Mouse (Mus musculus) liver, embryonic 11.5 days (tissue): ENCODE data around the gene Hoxa6. TPM values are rescaled to one million over a fixed set of nuclear protein-coding genes. Genes with fewer than 3 reads are reported as not detected.
A peak's percentile ranks its signal among the peaks of the same experiment; 100 is the strongest.

Experiments used
- ATAC-seq: fragments of 200-750 bp; cut with Nextera tagmentation; replicated peaks from 2 replicates; pipeline ENCODE4 v1.8.0; 2017; ENCODE audit warnings: moderate number of reproducible peaks, mild to moderate bottlenecking, moderate TSS enrichment, moderate library complexity; ENCODE audit not compliant: low FRiP score
- DNase-seq: peaks from one replicate; pipeline ENCODE4 v3.0.0-alpha.2; 2017; ENCODE audit warnings: low spot score
- H3K27ac ChIP-seq: fragments of 300-500 bp; sonication (generic); 2 replicates; pipeline ENCODE4 v1.5.1; 2014; ENCODE audit warnings: mild to moderate bottlenecking, low read depth, low read length, control low read depth
- H3K27me3 ChIP-seq: fragments of 300-500 bp; sonication (generic); replicated peaks from 2 replicates; pipeline ENCODE4 v1.6.1; 2014; ENCODE audit warnings: low read length, mixed read lengths; ENCODE audit not compliant: control insufficient read depth, insufficient read depth
- H3K36me3 ChIP-seq: fragments of 300-500 bp; sonication (generic); 2 replicates; pipeline ENCODE4 v1.6.1; 2014; ENCODE audit warnings: mild to moderate bottlenecking, low read length, moderate library complexity, mixed read lengths; ENCODE audit not compliant: control insufficient read depth, insufficient read depth
- H3K4me1 ChIP-seq: fragments of 300-500 bp; sonication (generic); replicated peaks from 2 replicates; pipeline ENCODE4 v1.6.1; 2014; ENCODE audit warnings: low read length, mixed read lengths; ENCODE audit not compliant: control insufficient read depth, insufficient read depth
- H3K4me2 ChIP-seq: fragments of 300-500 bp; sonication (generic); 2 replicates; pipeline ENCODE4 v1.6.1; 2014; ENCODE audit warnings: mild to moderate bottlenecking, control low read depth, moderate library complexity
- H3K4me3 ChIP-seq: fragments of 300-500 bp; sonication (generic); 2 replicates; pipeline ENCODE4 v1.5.1; 2014; ENCODE audit warnings: low read depth, low read length, control low read depth
- H3K9ac ChIP-seq: fragments of 300-500 bp; sonication (generic); 2 replicates; pipeline ENCODE4 v1.6.1; 2014; ENCODE audit warnings: low read depth, low read length, control low read depth
- H3K9me3 ChIP-seq: fragments of 300-500 bp; sonication (generic); 2 replicates; pipeline ENCODE4 v1.6.1; 2016; ENCODE audit warnings: low read length, inconsistent platforms, mixed read lengths; ENCODE audit not compliant: control insufficient read depth
- WGBS: fragments of 180-500 bp; shearing (Covaris S2); extraction: QIAGEN DNeasy Blood & Tissue Kit; methylation state at CpG from one replicate; pipeline ENCODE4 v1.1.7; 2014; 5-methylcytosine and 5-hydroxymethylcytosine counted together
- microRNA counts: library from miRNA; unstranded; fragments of <30 nt; microRNA quantifications from one replicate; lab custom pipeline; 2015
- microRNA-seq: library from miRNA; unstranded; fragments of <30 nt; microRNA quantifications from one replicate; pipeline ENCODE4, GENCODE M21; 2017; ENCODE audit warnings: borderline number of aligned reads
- polyA plus RNA-seq: library from polyadenylated mRNA; unstranded; fragments of >200 nt; fragmentation: Nextera tagmentation; extraction: Ambion mirVana; gene quantifications from 2 replicates; pipeline ENCODE4 v1.2.1, GENCODE M21; 2014

The Hoxa6 gene
- polyA plus RNA-seq, 1 experiment from 2014 or later, result 0.45 TPM

DNA sequence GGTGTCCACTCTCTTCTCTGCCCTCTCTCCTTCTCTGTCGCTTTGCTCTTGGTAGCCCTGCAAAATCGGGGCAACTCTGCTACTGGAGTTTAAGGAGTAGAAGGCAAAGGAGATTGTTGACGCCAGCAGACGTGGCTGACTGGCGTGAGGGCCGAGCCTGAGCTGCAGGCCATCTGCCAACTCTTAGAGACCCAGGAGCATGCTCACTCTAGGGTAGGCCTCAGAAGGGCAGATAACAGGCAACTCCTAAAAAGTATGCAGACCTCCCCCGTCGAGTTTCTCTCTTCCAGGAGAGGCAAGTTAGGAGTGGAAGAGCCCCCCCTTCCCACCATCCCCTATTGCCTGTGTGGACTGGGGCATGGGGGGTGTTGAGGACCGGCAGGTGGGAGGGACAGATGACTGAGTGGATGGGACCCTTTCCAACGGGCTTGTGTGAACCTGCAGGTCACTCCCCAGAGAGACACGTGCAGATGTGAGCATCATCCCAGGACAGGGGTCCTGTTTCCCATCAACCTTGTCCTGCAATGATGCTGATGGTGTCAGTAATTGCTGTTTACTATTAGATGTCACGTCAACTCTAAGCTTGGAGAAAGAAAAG is 49.3 kb downstream of the Hoxa6 start:
- Histone ChIP-seq H3K36me3 (no peaks in the 10 kb centered on the region), H3K9ac (peak overlapping the region; percentile 55), H3K9me3 (no peaks in the 10 kb centered on the region), H3K27me3 (peaks cover 97% of the 10 kb centered on the region), H3K4me1 (no peaks in the 10 kb centered on the region), H3K4me3 (peak overlapping the region; percentile 66), H3K4me2 (peak overlapping the region; percentile 83), H3K27ac (peak overlapping the region; percentile 84)
- DNase-seq (peak; percentile 55), ATAC-seq (no peak)
- WGBS, result 13% methylated on average over 12 of the region's 12 CpGs

DNA sequence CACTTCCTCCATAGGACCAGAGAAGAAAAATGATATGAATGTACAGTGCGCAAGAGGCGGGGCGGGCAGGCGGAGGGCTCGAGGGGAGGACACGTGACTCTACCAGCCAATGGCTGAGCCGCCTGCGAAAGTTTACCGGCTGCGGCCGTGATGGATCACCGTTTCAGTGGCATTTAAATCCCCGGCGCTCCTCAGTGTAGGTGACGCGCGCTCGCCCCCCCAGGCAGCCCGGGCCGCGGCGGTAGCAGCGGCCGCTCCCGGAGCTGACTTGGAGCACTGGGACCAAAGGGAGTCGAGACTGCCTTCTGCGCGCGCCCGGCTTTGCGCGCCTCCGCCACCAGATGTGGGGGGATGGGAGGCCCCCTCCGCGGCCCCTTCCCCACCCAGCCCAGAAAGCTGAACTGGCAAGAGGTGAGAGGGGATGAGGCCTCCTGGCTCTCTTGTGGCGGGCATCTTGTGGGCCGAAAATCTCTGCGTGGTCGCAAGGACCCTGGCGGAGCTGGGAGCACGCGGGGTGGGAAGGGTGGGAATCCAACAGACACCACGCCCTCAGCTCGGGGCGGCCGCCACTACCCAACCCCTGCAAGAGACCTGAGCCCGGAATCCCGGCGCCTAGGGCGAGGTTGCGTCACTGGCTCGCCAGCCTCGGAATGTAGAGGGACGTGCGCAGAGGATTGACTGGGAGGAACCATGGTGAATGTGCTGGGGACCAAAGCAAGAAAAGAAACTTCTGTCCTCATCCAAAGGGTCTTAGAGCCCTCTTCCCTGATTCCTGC is 50.1 kb downstream of the Hoxa6 start, which contains the start of gene Hoxa1:
TSS of gene Hoxa1 (minus strand) at position 42 of the 776 bp plus-strand sequence.
- WGBS, result 1% methylated on average over 55 of the region's 55 CpGs
- DNase-seq, result peak; percentile 78
- Histone ChIP-seq H3K9ac (peak within 1 kb of the TSS; percentile 55), H3K27ac (peak within 1 kb of the TSS; percentile 84), H3K27me3 (peaks cover 97% of the 10 kb centered on the region), H3K4me1 (no peaks in the 10 kb centered on the region), H3K4me2 (peak within 1 kb of the TSS; percentile 83), H3K36me3 (no peaks in the 10 kb centered on the region), H3K4me3 (peak within 1 kb of the TSS; percentile 66), H3K9me3 (no peaks in the 10 kb centered on the region)
- peak; percentile 73 for ATAC-seq

DNA sequence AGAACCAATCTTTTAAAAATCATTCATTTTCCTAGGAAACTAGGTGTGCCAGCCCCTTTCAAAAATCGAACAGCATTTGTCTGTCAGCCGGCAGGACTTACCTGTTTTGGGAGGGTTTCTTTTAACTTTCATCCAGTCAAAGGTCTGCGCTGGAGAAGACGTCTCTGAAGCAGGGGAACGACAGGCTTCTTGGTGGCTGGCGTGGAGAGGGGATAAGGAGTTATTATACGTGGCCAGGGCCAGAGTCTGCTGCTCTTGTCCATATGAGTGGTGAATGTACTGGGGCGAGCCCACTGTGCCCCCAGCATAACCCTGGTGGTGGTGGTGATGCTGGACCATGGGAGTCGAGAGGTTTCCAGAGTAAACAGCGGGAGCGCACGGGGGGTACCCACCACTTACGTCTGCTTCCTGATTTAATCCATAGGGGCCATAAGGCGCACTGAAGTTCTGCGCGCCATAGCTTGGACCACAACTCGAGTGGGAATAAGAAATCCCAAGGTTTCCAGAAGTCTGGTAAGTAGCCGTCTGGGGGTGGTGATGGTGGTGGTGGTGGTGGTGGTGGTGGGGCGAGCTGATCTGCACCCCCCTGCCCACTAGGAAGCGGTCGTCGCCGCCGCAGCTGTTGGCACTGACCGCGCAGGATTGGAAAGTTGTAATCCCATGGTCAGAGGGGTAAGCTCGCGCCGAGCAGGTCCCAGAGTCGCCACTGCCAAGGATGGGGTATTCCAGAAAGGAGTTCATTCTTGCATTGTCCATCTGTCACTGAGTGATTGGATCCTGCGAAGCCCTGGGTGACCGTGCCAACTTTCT is 50.9 kb downstream of the Hoxa6 start:
- ATAC-seq (no peak; the same call in 1 of the 2 replicates), DNase-seq (no peak)
- WGBS, result 2% methylated on average over 32 of the region's 32 CpGs

DNA sequence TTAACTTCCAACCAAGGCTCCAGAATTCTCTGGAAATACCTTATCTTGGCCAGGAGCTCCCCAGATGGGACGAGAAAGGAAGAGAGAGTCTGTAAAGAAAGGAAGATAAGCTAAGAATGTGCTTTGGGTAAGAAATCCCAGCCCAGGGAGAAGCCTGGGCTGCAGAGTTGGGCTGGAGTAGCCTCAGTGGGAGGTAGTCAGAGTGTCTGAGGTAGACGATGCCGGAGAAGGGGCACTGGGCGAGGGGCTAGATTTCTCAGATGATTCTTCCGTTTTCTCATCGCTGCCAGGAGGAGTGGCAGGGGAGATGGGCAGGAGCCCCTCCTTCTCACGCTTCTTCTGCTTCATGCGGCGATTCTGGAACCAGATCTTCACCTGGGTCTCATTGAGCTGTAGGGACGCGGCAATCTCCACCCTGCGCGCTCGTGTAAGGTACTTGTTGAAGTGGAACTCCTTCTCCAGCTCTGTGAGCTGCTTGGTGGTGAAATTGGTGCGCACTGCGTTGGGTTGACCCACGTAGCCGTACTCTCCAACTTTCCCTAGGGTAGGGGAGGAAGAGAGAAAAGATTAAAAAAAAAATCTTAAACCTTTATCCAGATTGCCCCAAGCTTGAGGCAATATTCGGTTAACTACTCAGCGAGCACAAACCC is 51.8 kb downstream of the Hoxa6 start:
- Histone ChIP-seq H3K36me3 (no peaks in the 10 kb centered on the region), H3K27ac (no peak overlapping the region), H3K4me3 (peak overlapping the region; percentile 66; the same call in 1 of the 2 replicates), H3K4me1 (no peaks in the 10 kb centered on the region), H3K9me3 (no peaks in the 10 kb centered on the region), H3K9ac (no peak overlapping the region), H3K4me2 (peak overlapping the region; percentile 83), H3K27me3 (peaks cover 95% of the 10 kb centered on the region)
- DNase-seq, result no peak
- 4% methylated on average over 20 of the region's 20 CpGs for WGBS
- ATAC-seq, result no peak

More for the DNA sequence above, 50.9 kb downstream of the Hoxa6 start:
- Histone ChIP-seq H3K27ac (no peak overlapping the region), H3K9me3 (no peaks in the 10 kb centered on the region), H3K36me3 (no peaks in the 10 kb centered on the region), H3K4me2 (peak overlapping the region; percentile 83), H3K27me3 (peaks cover 97% of the 10 kb centered on the region), H3K9ac (no peak overlapping the region), H3K4me3 (peak overlapping the region; percentile 66), H3K4me1 (no peaks in the 10 kb centered on the region)

MicroRNAs encoded within 50 kb of the gene (microRNA counts, 519-probe panel; counts per million panel counts)
- microRNA mmu-miR-196b (lab: Ali Mortazavi, UCI), result 4,109 counts per million, percentile 23 among the panel's probes with 10 or more counts

Small RNA genes within 50 kb of the gene (microRNA-seq; reads per million reads assigned to microRNA genes)
- gene Mir196b, result 2,272 reads per million, percentile 82 among the genes with 10 or more reads in this experiment

Other genes starting within 250 kb of the Hoxa6 start
- gene Skap2, start 196.2 kb downstream of the Hoxa6 start, polyA plus RNA-seq, result 33.9 and 35.5 TPM in 2 replicates
- gene Hoxa1, start 50.4 kb downstream of the Hoxa6 start, polyA plus RNA-seq, result 2.6 and 3.2 TPM in 2 replicates
- 4.3 and 4.5 TPM in 2 replicates for gene Hoxa2, start 43.9 kb downstream of the Hoxa6 start, polyA plus RNA-seq
- gene 5730596B20Rik, start 31.2 kb downstream of the Hoxa6 start, polyA plus RNA-seq, result 0.60 and 1.0 TPM in 2 replicates
- 2.3 and 3.1 TPM in 2 replicates for gene Hoxa4, start 17.0 kb downstream of the Hoxa6 start, polyA plus RNA-seq
- gene Hoxa5, start 4.1 kb downstream of the Hoxa6 start, polyA plus RNA-seq, result 8.0 and 9.7 TPM in 2 replicates
- 2.8 and 2.9 TPM in 2 replicates for gene Hoxa3, start 4.6 kb upstream of the Hoxa6 start, polyA plus RNA-seq
- not detected in 2 replicates for gene Gm28308, start 4.6 kb upstream of the Hoxa6 start, polyA plus RNA-seq
- gene Hoxa7, start 13.1 kb upstream of the Hoxa6 start, polyA plus RNA-seq, result 2.7 and 3.1 TPM in 2 replicates
- 1.8 and 2.2 TPM in 2 replicates for gene Hoxa9, start 22.4 kb upstream of the Hoxa6 start, polyA plus RNA-seq
- 0.91 and 2.2 TPM in 2 replicates for gene Hoxa10, start 32.1 kb upstream of the Hoxa6 start, polyA plus RNA-seq
- gene Hoxa11, start 37.1 kb upstream of the Hoxa6 start, polyA plus RNA-seq, result 0.18 and 0.26 TPM in 2 replicates
- gene Hoxa13, start 52.2 kb upstream of the Hoxa6 start, polyA plus RNA-seq, result 0.15 and 0.30 TPM in 2 replicates
- gene Evx1, start 104.8 kb upstream of the Hoxa6 start, polyA plus RNA-seq, result 0.12 TPM in 1 of 2 replicates, not detected in the other